Mouse (Mus musculus) limb, embryonic 14.5 days (tissue): ENCODE results near the gene Glod4. TPM values are rescaled to one million over a fixed set of nuclear protein-coding genes. Genes with fewer than 3 reads are reported as not detected.

Experiments used
- ATAC-seq: fragments of 200-750 bp; cut with Nextera tagmentation; 2 replicates; pipeline ENCODE4 v1.8.0; 2017; ENCODE audit warnings: low read depth, moderate number of reproducible peaks, moderate TSS enrichment; ENCODE audit not compliant: low FRiP score
- DNase-seq: peaks from one replicate; pipeline ENCODE4 v3.0.0-alpha.2; 2015; ENCODE audit warnings: low spot score
- H3K27ac ChIP-seq: fragments of 300-500 bp; sonication (generic); replicated peaks from 2 replicates; pipeline ENCODE4 v1.5.1; 2014; ENCODE audit warnings: low read depth, mild to moderate bottlenecking, low read length, moderate library complexity, mixed read lengths
- H3K27me3 ChIP-seq: fragments of 300-500 bp; sonication (generic); 2 replicates; pipeline ENCODE4 v1.6.1; 2014; ENCODE audit warnings: low read length, mixed read lengths; ENCODE audit not compliant: control insufficient read depth, insufficient read depth
- H3K36me3 ChIP-seq: fragments of 300-500 bp; sonication (generic); 2 replicates; pipeline ENCODE4 v1.6.1; 2014; ENCODE audit warnings: mild to moderate bottlenecking, low read length, moderate library complexity, mixed read lengths; ENCODE audit not compliant: control insufficient read depth, insufficient read depth
- H3K4me1 ChIP-seq: fragments of 300-500 bp; sonication (generic); 2 replicates; pipeline ENCODE4 v1.6.1; 2014; ENCODE audit warnings: antibody characterized with exemption, low read length, mixed read lengths; ENCODE audit not compliant: control insufficient read depth, insufficient read depth
- H3K4me2 ChIP-seq: fragments of 300-500 bp; sonication (generic); replicated peaks from 2 replicates; pipeline ENCODE4 v1.6.1; 2014; ENCODE audit warnings: low read depth, mild to moderate bottlenecking, low read length, moderate library complexity; ENCODE audit not compliant: severe bottlenecking
- H3K4me3 ChIP-seq: fragments of 300-500 bp; sonication (generic); replicated peaks from 2 replicates; pipeline ENCODE4 v1.5.1; 2014; ENCODE audit warnings: low read length
- H3K9ac ChIP-seq: fragments of 300-500 bp; sonication (generic); 2 replicates; pipeline ENCODE4 v1.6.1; 2014; ENCODE audit warnings: mild to moderate bottlenecking, low read depth, low read length, moderate library complexity; ENCODE audit not compliant: severe bottlenecking
- H3K9me3 ChIP-seq: fragments of 300-500 bp; sonication (generic); 2 replicates; pipeline ENCODE4 v1.6.1; 2016; ENCODE audit warnings: low read length; ENCODE audit not compliant: control insufficient read depth
- POLR2A ChIP-seq: fragments of 200-500 bp; IDR thresholded peaks from 2 replicates; pipeline ENCODE4 v1.8.0; 2012; ENCODE audit warnings: inconsistent platforms, mild to moderate bottlenecking, moderate library complexity, borderline replicate concordance; ENCODE audit not compliant: insufficient read depth, insufficient read length; ENCODE audit errors: extremely low read depth
- WGBS: fragments of 180-500 bp; shearing (Covaris S2); extraction: QIAGEN DNeasy Blood & Tissue Kit; methylation state at CpG from one replicate; pipeline ENCODE4 v1.1.7; 2014; 5-methylcytosine and 5-hydroxymethylcytosine counted together
- polyA plus RNA-seq, 2 experiments: library from polyadenylated mRNA; depleted of rRNA in 1 of 2; stranded (reverse) in 1 of 2; unstranded in 1 of 2; fragments of >200 nt; fragmentation: Nextera tagmentation in 1 of 2; extraction: Ambion mirVana in 1 of 2; gene quantifications; 2 replicates each; pipeline versions ENCODE4 v1.2.1 to v1.2.3; 2012 to 2014

Gene Glod4
- polyA plus RNA-seq, 2 experiments, result 56.2 to 140 TPM

- H3K4me2 ChIP-seq, result no peak overlapping the region
- no peaks in the 10 kb centered on the region for H3K36me3 ChIP-seq
- DNase-seq, result no peak
- no peak overlapping the region for H3K9ac ChIP-seq
- WGBS, result 89% methylated on average over 8 of the region's 8 CpGs
- ATAC-seq, result no peak
- TF ChIP-seq POLR2A, result no peak
- no peak overlapping the region for H3K27ac ChIP-seq
- no peaks in the 10 kb centered on the region for H3K9me3 ChIP-seq
- H3K27me3 ChIP-seq, result no peaks in the 10 kb centered on the region
- peaks cover 9% of the 10 kb centered on the region; the same call in 1 of the 2 replicates for H3K4me1 ChIP-seq
- H3K4me3 ChIP-seq, result no peak overlapping the region
Observed at GRCm38 (mm10) chr11:76146187-76147010, 97.1 kb downstream of the Glod4 start.

DNA sequence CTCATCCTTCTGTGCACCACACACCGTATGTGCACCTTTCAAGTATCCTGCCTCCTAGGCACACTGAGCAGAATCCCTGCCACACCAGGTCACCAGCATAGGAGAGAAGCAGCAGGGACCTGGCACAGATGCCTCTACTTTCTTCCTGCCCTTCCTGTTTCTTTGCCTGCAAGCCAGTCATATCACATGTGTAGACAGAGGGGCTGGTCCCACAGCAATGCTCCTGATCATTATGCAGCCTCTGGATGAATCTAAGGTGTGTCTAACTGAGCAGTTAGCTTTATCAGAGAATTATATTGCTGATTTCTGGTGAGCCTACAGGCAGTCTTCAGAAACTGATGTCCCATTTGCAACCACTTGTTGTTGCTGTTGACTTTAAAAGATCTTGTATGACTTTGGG lies 98.4 kb downstream of the Glod4 start:
- Histone ChIP-seq H3K4me3 (no peak overlapping the region), H3K4me2 (no peak overlapping the region), H3K27me3 (no peaks in the 10 kb centered on the region), H3K36me3 (no peaks in the 10 kb centered on the region), H3K4me1 (peaks cover 6% of the 10 kb centered on the region; the same call in 1 of the 2 replicates), H3K27ac (no peak overlapping the region), H3K9ac (no peak overlapping the region), H3K9me3 (no peaks in the 10 kb centered on the region)
- TF ChIP-seq POLR2A, result no peak
- no peak for ATAC-seq
- DNase-seq, result no peak
- 88% methylated on average over 1 of the region's 1 CpGs for WGBS

- DNase-seq, result no peak
Observed at GRCm38 (mm10) chr11:76144386-76144785, 99.1 kb downstream of the Glod4 start.

GRCm38 (mm10) chr11:76137996-76138395 lies 105.5 kb downstream of the Glod4 start:
- Histone ChIP-seq H3K9me3 (no peaks in the 10 kb centered on the region), H3K4me3 (no peak overlapping the region), H3K36me3 (peaks cover 33% of the 10 kb centered on the region), H3K4me2 (no peak overlapping the region), H3K9ac (no peak overlapping the region), H3K4me1 (no peaks in the 10 kb centered on the region), H3K27ac (no peak overlapping the region), H3K27me3 (no peaks in the 10 kb centered on the region)
- no peak for TF ChIP-seq POLR2A
- ATAC-seq (no peak), DNase-seq (no peak)
- 87% methylated on average over 3 of the region's 3 CpGs for WGBS

More at GRCm38 (mm10) chr11:76144386-76144785, 99.1 kb downstream of the Glod4 start:
- no peaks in the 10 kb centered on the region for H3K9me3 ChIP-seq
- no peak overlapping the region for H3K4me3 ChIP-seq
- ATAC-seq, result no peak
- peaks cover 6% of the 10 kb centered on the region; the same call in 1 of the 2 replicates for H3K4me1 ChIP-seq
- no peak for TF ChIP-seq POLR2A
- H3K27me3 ChIP-seq, result no peaks in the 10 kb centered on the region
- H3K27ac ChIP-seq, result no peak overlapping the region
- WGBS, result 95% methylated on average over 8 of the region's 8 CpGs
- H3K9ac ChIP-seq, result no peak overlapping the region
- no peaks in the 10 kb centered on the region for H3K36me3 ChIP-seq
- no peak overlapping the region for H3K4me2 ChIP-seq

- Histone ChIP-seq H3K9ac (no peak overlapping the region), H3K36me3 (peaks cover 35% of the 10 kb centered on the region), H3K4me1 (no peaks in the 10 kb centered on the region), H3K27ac (no peak overlapping the region), H3K4me3 (no peak overlapping the region), H3K9me3 (no peaks in the 10 kb centered on the region), H3K27me3 (no peaks in the 10 kb centered on the region), H3K4me2 (no peak overlapping the region)
- 83% methylated on average over 7 of the region's 7 CpGs for WGBS
- DNase-seq, result no peak
- TF ChIP-seq POLR2A, result no peak
- no peak for ATAC-seq
Observed at GRCm38 (mm10) chr11:76135641-76136437, 107.7 kb downstream of the Glod4 start.
